Mouse (Mus musculus) MEL (cell line): ENCODE data around the gene Mipol1. TPM values are rescaled to one million over a fixed set of nuclear protein-coding genes. Genes with fewer than 3 reads are reported as not detected.

ENCODE experiments used
- DNase-seq: peaks from one replicate; pipeline ENCODE4 v3.0.0; 2011; ENCODE audit warnings: low read depth, low spot score
- H3K27ac ChIP-seq: 2 replicates; pipeline ENCODE4 v1.5.1; 2012; ENCODE audit warnings: low read depth, mild to moderate bottlenecking, control low read depth, low read length, moderate library complexity; ENCODE audit not compliant: control insufficient read depth
- H3K27me3 ChIP-seq, 2 experiments: fragments of 150-350 bp in 1 of 2; sonication (generic) in 1 of 2; 2 replicates each; pipeline ENCODE4 v1.6.1; 2012; ENCODE audit warnings: low read length in 2 of 2, mild to moderate bottlenecking in 2 of 2, improper control_type of control experiment in 1 of 2, moderate library complexity in 1 of 2; ENCODE audit not compliant: insufficient read depth in 2 of 2, control insufficient read depth in 1 of 2
- H3K36me3 ChIP-seq, 2 experiments: 2 replicates each; pipeline ENCODE4 v1.6.1; 2012 to 2014; ENCODE audit warnings: low read length in 2 of 2, improper control_type of control experiment in 1 of 2, inconsistent platforms in 1 of 2, mild to moderate bottlenecking in 1 of 2; ENCODE audit not compliant: insufficient read depth in 2 of 2, control insufficient read depth in 1 of 2
- H3K4me1 ChIP-seq, 2 experiments: fragments of 150-350 bp in 1 of 2; sonication (generic) in 1 of 2; 2 replicates each; pipeline ENCODE4 v1.6.1; 2012; ENCODE audit warnings: low read length in 2 of 2, improper control_type of control experiment in 1 of 2, mild to moderate bottlenecking in 1 of 2; ENCODE audit not compliant: insufficient read depth in 2 of 2, control insufficient read depth in 1 of 2
- H3K4me3 ChIP-seq, 2 experiments: fragments of 150-350 bp in 1 of 2; sonication (generic) in 1 of 2; 2 replicates each; pipeline ENCODE4 v1.5.1; 2012; ENCODE audit warnings: low read depth in 2 of 2, low read length in 2 of 2, mild to moderate bottlenecking in 2 of 2, moderate library complexity in 2 of 2, control low read depth in 1 of 2, improper control_type of control experiment in 1 of 2; ENCODE audit not compliant: control insufficient read depth in 1 of 2, insufficient read depth in 1 of 2
- H3K79me2 ChIP-seq: 2 replicates; pipeline ENCODE4 v1.6.1; 2012; ENCODE audit warnings: mild to moderate bottlenecking, low read length, moderate library complexity; ENCODE audit not compliant: control insufficient read depth, poor library complexity, insufficient read depth
- H3K9ac ChIP-seq: 2 replicates; pipeline ENCODE4 v1.6.1; 2012; ENCODE audit warnings: low read depth, mild to moderate bottlenecking, control low read depth, low read length, moderate library complexity; ENCODE audit not compliant: control insufficient read depth, poor library complexity, severe bottlenecking
- H3K9me3 ChIP-seq: fragments of 150-350 bp; sonication (generic); replicated peaks from 2 replicates; pipeline ENCODE4 v1.6.1; 2012; ENCODE audit warnings: mild to moderate bottlenecking, low read length, improper control_type of control experiment, moderate library complexity; ENCODE audit not compliant: insufficient read depth
- E2F4 ChIP-seq: IDR thresholded peaks from 2 replicates; pipeline ENCODE4 v1.6.1; 2011; ENCODE audit warnings: low read depth, low read length, improper control_type of control experiment, borderline replicate concordance
- ELF1 ChIP-seq: IDR thresholded peaks from 2 replicates; pipeline ENCODE4 v1.6.1; 2014; ENCODE audit warnings: low read depth, mild to moderate bottlenecking, inconsistent platforms, low read length, improper control_type of control experiment, moderate library complexity
- ETS1 ChIP-seq: IDR thresholded peaks from 2 replicates; pipeline ENCODE4 v1.6.1; 2012; ENCODE audit warnings: low read depth, mild to moderate bottlenecking, inconsistent platforms, low read length, improper control_type of control experiment, moderate library complexity
- KAT2A ChIP-seq: conservative IDR thresholded peaks from 2 replicates; pipeline ENCODE4 v1.6.1; 2012; ENCODE audit warnings: low read depth, low read length, improper control_type of control experiment, inconsistent platforms
- MAFK ChIP-seq: IDR thresholded peaks from 2 replicates; pipeline ENCODE4 v1.6.1; 2011; ENCODE audit warnings: low read depth, mild to moderate bottlenecking, low read length, improper control_type of control experiment, borderline replicate concordance
- MEF2A ChIP-seq: IDR thresholded peaks from 2 replicates; pipeline ENCODE4 v1.6.1; 2014; ENCODE audit warnings: low read depth, mild to moderate bottlenecking, inconsistent platforms, low read length, improper control_type of control experiment; ENCODE audit not compliant: poor library complexity, insufficient replicate concordance, severe bottlenecking; ENCODE audit errors: extremely low read depth
- MYC ChIP-seq: IDR thresholded peaks from 2 replicates; pipeline ENCODE4 v1.6.1; 2011; ENCODE audit warnings: low read depth, mild to moderate bottlenecking, low read length, improper control_type of control experiment, moderate library complexity
- NRF1 ChIP-seq: IDR thresholded peaks from 2 replicates; pipeline ENCODE4 v1.6.1; 2014; ENCODE audit warnings: low read depth, mild to moderate bottlenecking, inconsistent platforms, low read length, improper control_type of control experiment, moderate library complexity; ENCODE audit not compliant: poor library complexity, insufficient read depth, severe bottlenecking
- POLR2AphosphoS5 ChIP-seq: IDR thresholded peaks from 2 replicates; pipeline ENCODE4 v1.6.1; 2012; ENCODE audit warnings: low read depth, borderline replicate concordance, mild to moderate bottlenecking, inconsistent platforms, low read length, moderate library complexity, mixed read lengths
- RAD21 ChIP-seq: IDR thresholded peaks from 2 replicates; pipeline ENCODE4 v1.6.1; 2011; ENCODE audit warnings: mild to moderate bottlenecking, low read depth, low read length, improper control_type of control experiment
- SIN3A ChIP-seq: IDR thresholded peaks from 2 replicates; pipeline ENCODE4 v1.6.1; 2012; ENCODE audit warnings: low read length, improper control_type of control experiment, inconsistent platforms
- TBP ChIP-seq: IDR thresholded peaks from 2 replicates; pipeline ENCODE4 v1.8.0; 2011; ENCODE audit warnings: low read depth, low read length, improper control_type of control experiment
- TCF12 ChIP-seq: IDR thresholded peaks from 2 replicates; pipeline ENCODE4 v1.6.1; 2014; ENCODE audit warnings: low read depth, mild to moderate bottlenecking, inconsistent platforms, low read length, improper control_type of control experiment, moderate library complexity
- UBTF ChIP-seq: IDR thresholded peaks from 2 replicates; pipeline ENCODE4 v1.6.1; 2012; ENCODE audit warnings: low read depth, mild to moderate bottlenecking, inconsistent platforms, low read length, improper control_type of control experiment, moderate library complexity, borderline replicate concordance; ENCODE audit not compliant: insufficient read depth
- USF1 ChIP-seq: IDR thresholded peaks from 2 replicates; pipeline ENCODE4 v1.6.1; 2014; ENCODE audit warnings: low read depth, mild to moderate bottlenecking, inconsistent platforms, low read length, improper control_type of control experiment, moderate library complexity
- ZC3H11A ChIP-seq: IDR thresholded peaks from 2 replicates; pipeline ENCODE4 v1.6.1; 2012; ENCODE audit warnings: low read depth, mild to moderate bottlenecking, inconsistent platforms, low read length, improper control_type of control experiment
- polyA plus RNA-seq, 2 experiments: library from polyadenylated mRNA; stranded (reverse) in 1 of 2; unstranded in 1 of 2; fragments of >175 nt in 1 of 2; fragments of >200 nt in 1 of 2; gene quantifications; 2 replicates each; pipeline versions ENCODE4 v1.2.1 to v1.2.4; 2012; ENCODE audit warnings: low replicate concordance in 2 of 2, low read depth in 1 of 2; ENCODE audit not compliant: insufficient read length in 2 of 2, insufficient read depth in 1 of 2, missing spikeins in 1 of 2
- total RNA-seq: library from RNA; depleted of rRNA; stranded (reverse); fragments of 300-350 nt; gene quantifications from 2 replicates; pipeline ENCODE4 v1.2.3, GENCODE M21; 2012

Gene Mipol1
- total and polyA plus RNA-seq, 3 experiments, result 4.0 to 8.3 TPM; not detected in 1

DNA sequence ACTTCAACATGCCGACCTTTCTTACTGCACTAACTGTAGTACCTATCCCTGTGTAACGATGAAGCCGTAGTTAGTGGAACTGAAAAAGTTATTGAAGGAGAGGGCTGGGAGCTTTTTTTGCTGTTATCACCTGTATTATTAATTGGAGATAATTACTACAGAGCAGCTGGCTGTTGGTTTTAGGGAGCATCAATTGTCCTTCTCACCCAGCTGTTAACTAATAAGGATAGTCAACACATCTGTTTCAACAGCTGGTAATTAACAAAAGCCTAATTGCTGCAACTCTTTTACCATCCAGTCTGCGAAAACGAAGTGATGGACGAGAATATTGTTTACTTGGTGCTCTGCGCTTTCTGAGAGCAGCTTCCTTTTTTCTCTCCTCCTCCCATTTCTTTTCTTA lies 170.9 kb downstream of the Mipol1 start:
- no peak for TF ChIP-seq KAT2A
- TF ChIP-seq UBTF, result no peak
- TF ChIP-seq USF1, result no peak
- TF ChIP-seq MAFK, result no peak
- no peak for TF ChIP-seq POLR2AphosphoS5
- TF ChIP-seq TCF12, result no peak
- no peak for TF ChIP-seq E2F4
- no peak for TF ChIP-seq ELF1
- no peak for TF ChIP-seq MYC
- no peak for TF ChIP-seq TBP
- no peak for TF ChIP-seq MEF2A
- TF ChIP-seq NRF1, result no peak
- TF ChIP-seq ZC3H11A, result no peak

DNA sequence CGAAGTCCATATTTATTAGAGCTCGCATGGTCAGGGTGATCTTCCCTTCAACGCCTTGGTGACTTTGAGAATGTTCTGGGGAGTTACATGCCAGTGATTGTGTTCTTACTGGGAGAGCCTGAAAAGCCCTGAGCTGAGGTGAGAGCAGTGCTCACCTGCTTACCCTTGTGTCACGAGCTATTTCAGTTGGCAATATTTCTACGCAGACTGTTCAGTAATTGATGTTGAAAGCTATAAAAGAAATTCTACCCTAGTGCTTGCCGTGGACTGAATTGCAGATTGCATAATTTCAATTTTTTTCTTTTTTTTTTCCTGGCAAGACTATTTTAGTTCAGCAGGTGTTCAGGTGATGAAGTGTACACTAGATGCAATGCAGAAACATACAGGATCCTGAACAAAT lies 172.1 kb downstream of the Mipol1 start:
- Histone ChIP-seq H3K4me1 (peaks cover 0 to 6% of the 10 kb centered on the region in 2 experiments; a peak in 1 of 4 replicates), H3K79me2 (no peaks in the 10 kb centered on the region), H3K27me3 (no peaks in the 10 kb centered on the region), H3K9me3 (no peaks in the 10 kb centered on the region), H3K4me3 (no peak overlapping the region), H3K27ac (no peak overlapping the region), H3K9ac (no peak overlapping the region), H3K36me3 (peaks cover 0 to 3% of the 10 kb centered on the region in 2 experiments; a peak in 1 of 4 replicates)
- DNase-seq, result no peak
- TF ChIP-seq TBP (no peak), ETS1 (no peak), SIN3A (no peak), RAD21 (no peak), UBTF (no peak), ELF1 (no peak), MAFK (no peak), MEF2A (no peak)

More for the DNA sequence above, 170.9 kb downstream of the Mipol1 start:
- Histone ChIP-seq H3K9me3 (no peaks in the 10 kb centered on the region), H3K9ac (no peak overlapping the region), H3K27ac (no peak overlapping the region), H3K36me3 (peaks cover 0 to 3% of the 10 kb centered on the region in 2 experiments; a peak in 1 of 4 replicates), H3K4me3 (no peak overlapping the region), H3K4me1 (peaks cover 0 to 6% of the 10 kb centered on the region in 2 experiments; a peak in 1 of 4 replicates), H3K27me3 (no peaks in the 10 kb centered on the region), H3K79me2 (no peaks in the 10 kb centered on the region)
- DNase-seq, result no peak
